Mouse (Mus musculus) heart, adult 11 months (tissue): Measurements from ENCODE around the gene Plekhg5.
A peak's percentile ranks its signal among the peaks of the same experiment; 100 is the strongest.

ENCODE experiments used
- DNase-seq: peaks from one replicate; pipeline ENCODE4 v3.0.0; 2022

Gene Plekhg5

DNA sequence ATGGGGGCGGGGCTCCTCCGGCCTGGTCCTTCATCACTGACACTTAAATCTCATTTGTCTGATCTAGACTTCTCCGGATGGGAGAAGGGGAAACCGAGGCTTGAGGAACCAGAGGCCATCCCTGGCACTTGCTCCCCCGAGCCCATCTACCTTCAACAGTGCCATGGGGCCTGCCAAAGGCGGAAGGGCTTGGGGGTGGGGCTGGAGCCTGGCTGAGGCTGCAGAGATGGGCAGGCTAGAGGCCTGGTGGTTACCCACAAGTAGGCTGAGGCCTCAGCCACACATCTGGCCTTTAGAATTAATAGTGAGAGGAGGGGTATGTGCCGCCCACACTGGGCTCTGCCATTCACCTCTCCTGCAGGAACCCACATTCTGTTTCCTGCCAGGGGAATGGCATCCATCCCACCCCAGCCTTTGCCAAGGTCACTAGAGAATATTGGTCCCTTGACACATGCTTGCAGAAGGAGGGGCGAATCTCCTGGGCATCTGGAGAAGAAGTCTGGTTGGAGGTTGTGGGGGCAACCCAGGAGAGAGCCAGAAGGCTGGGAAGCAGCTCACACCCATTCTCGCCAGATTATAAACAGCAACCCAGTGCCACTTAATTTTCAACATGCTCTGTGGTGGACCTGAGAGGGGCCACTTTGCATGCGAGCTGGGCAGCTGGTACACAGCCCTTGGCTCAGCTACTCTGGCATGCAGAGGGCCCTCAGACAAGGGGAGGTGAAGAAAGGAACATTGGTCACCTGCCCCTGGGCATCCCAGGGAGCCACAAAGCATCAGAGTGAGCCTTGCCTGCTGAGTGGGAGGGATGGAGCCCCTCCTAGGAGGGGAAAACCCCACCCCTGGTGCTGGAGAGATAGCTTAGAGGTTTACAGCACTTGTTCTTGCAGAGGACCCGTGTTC is 1.6 kb upstream of the Plekhg5 start:
- DNase-seq: peak; percentile 93

DNA sequence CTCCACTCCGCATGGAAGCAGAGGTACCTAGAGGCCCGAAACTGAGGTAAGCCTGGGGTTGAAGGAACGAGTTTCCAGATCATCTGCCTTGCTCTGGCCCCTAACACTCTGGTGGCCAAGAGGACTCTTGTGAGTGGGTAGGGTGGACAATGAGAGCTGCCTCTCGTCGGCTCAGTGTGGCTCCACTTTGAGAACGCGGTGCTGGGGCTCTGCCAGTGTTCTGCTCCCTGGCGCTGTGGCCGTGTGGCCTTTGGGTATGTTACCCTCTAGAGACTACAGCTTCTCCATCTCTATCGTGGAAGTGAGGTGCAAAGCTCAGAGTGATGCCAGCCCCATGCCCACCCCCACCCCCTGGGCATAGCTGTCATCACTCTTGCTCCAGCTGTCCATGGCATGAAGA is 357 bp downstream of the Plekhg5 start:
- DNase-seq: no peak

DNA sequence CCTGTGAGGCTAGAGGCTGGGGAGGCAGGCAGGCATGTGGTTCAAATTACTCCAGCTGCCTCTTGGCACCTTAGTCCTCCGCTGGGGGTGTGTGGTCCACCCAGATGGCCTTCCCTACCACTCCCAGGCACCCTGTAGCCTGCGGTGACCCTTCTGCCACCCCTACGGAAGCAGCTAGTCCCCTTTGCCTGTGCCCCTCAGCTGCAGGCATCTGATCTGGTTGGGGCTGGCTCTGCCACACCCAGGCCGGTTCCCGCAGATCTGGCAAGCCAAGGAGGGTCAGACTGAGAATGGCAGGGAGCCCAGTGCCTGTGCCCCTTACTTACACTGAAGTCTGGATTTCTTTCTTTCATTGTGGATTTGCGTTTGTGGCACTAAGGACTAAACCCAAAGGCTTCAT is 1.4 kb downstream of the Plekhg5 start:
- peak; percentile 90 for DNase-seq

DNA sequence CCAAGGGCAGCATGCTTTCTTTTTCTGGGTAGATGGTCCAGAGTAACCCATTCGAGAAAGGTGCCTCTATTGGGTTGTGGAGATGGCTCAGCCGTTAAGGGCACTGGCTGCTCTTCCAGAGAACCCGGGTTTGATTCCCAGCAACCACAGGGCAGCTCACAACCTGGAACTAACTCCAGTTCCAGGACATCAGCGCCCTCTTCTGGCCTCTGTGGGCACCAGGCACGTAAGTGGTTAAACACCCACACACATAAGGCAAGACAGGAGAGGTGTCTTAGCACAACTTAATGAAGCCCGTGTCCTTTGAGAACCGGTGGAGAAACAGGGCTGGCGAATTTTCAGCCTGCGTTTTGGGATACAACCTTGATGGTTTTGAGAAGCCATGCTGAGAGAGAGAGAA is 2.2 kb downstream of the Plekhg5 start:
- peak; percentile 80 for DNase-seq

DNA sequence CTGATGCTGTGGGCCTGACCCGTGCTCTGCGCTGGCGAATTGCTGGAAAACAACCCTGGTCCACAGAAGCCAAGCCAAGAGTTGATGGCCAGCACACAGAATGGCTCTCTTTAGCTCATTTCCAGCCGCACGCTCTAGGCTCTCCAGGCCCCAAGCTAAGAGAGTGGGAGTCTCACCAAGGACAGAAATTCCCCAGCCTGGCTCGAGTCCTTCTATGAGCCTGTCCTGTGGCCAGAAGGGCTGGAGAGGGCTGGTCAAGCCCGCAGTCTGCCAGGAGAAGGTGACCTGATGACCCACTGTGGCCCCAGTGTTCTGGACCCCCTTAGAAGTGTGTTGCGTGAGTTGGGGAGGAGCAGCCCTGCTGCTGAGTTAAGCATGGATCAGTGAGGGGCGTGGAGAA is 4.9 kb downstream of the Plekhg5 start:
- peak; percentile 92 for DNase-seq

DNA sequence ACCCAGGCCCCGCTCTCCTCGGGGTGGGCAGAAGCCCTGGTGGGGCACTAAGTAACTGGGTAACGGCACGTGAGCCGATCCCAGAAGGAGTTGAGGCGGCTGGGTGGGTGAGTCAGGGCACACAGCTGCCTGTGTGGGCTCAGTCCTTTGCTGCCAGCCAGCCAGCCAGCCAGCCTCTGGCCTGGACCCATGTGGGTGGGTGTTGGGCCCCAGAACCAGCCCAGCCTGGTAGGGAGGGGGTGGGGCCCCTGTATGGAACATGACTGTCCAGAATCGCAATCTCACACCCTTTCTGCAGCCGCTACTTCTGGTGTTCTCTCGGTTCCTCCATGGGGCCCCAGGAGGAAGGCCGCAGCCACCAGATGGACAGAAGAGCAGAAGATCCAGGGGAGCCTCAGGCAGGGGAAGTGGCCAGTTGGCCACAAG is 5.8 kb downstream of the Plekhg5 start:
- DNase-seq: peak; percentile 99

DNA sequence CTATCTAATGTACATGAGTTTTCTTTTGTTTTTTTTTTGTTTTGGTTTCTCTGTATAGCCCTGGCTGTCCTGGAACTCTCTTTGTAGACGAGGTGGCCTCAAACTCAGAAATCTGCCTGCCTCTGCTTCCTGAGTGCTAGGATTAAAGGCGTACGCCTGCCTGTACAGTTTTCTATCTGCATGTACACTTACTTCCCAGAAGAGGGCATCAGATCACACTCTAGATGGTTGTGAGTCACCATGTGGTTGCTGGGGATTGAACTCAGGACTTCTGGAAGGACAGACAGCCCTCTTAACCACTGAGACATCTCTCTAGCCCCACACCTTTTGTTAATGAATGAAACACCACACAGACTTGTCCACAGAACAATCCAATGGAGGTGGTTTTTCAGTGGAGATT is 7.0 kb downstream of the Plekhg5 start:
- peak; percentile 44 for DNase-seq

DNA sequence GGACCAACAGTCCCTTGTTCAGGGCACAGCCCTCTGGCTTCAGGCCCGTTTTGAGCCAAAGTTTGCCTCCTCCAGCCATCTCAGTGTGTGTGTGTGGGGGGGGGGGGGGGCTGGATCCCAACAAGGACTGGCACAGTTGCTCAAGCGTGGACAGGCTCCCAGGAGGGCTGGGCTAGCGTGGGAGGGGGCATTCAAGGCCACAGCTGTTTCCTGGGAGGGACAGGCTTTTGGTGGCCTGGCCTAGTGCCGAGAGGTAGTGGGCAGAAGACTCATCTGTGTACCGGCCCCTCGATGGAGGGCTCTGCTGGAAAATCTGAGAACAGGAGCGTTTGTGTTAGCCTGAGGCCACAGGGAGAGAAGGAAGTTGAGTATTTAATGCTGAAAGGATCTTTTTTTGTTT is 7.6 kb downstream of the Plekhg5 start:
- peak; percentile 97 for DNase-seq

DNA sequence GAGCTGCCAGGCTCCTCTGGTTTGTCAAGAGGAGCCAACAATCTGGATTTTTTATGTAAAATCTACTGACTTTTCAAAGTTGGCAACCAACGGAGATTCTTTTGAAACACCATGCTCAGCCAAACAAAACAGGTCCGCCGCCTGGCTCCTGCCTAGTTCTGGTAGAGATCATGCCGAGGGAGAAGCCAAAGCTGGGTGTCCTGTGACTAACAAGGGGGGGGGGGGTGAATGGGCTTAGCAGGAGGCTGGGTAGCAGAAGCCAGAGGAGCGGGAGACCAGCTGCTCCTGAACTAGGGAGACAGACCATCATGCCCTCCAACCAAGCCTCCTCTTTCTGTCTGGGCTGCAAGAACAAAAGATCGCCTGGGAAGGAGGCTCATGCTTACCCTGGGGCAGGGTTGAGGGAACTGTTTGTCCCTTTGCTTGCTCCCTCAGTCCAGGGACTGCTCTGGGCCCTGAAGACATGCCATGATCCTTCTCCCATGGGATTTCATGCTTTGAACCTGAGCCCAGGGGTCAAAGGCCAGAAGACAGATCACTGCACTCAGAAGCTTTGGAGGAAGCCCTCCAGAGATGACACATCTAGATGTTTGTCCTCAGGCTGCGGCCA is 11.4 kb downstream of the Plekhg5 start:
- DNase-seq: peak; percentile 95

DNA sequence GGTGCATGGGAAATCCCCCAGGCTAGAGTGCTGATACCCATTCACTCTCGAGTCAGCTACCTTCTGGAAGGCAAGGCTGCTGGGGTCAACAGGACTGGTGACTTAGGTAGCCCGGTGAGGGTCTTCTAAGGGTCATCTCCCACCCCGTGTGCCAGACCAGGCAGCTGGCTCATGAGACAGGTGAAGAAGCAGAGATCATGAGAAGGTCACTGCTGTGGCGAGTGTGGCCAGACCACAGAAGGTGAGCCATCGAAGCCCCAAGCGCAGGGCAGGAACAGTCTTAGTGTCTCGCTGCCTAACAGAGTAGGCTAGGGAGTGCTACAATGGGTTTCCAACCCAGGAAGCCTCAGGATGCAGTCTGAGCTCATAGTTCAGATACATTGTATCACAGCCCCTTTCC is 12.3 kb downstream of the Plekhg5 start:
- DNase-seq: no peak

DNA sequence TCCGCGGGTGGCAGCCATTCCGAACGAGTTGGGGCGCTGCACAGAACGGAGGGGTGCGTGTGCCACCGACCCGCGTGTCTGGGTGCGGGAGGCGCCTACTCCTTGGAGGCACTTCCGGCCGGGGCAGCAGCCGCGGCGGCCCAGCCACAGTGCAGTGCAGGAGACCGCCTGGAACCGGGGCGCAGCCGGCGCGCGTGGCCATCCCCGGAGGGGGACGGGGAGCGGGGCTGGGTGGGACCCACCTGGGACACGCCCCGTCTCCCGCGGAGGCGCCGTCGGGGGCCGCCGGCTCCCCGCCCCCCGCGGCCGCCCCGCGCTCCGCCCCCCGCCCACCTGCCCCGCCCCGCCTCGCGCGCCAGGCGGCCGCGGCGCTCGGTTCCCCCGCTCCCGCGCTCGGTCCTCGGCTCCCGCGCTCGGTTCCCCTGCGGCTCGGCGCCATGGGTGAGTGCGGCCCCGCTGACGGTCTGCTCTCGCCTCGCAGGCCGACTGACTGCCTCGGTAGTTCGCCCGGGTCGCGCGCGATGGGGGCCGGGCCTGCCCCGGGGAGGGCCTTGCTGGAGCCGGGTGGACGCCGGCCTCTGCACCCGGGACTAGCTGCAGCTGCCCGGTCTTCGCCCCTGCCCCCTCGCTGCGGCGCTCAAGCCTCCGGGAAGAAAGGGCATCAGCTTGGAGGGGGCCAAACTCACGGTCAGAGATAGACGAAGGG is 14.4 kb downstream of the Plekhg5 start:
- peak; percentile 97 for DNase-seq

DNA sequence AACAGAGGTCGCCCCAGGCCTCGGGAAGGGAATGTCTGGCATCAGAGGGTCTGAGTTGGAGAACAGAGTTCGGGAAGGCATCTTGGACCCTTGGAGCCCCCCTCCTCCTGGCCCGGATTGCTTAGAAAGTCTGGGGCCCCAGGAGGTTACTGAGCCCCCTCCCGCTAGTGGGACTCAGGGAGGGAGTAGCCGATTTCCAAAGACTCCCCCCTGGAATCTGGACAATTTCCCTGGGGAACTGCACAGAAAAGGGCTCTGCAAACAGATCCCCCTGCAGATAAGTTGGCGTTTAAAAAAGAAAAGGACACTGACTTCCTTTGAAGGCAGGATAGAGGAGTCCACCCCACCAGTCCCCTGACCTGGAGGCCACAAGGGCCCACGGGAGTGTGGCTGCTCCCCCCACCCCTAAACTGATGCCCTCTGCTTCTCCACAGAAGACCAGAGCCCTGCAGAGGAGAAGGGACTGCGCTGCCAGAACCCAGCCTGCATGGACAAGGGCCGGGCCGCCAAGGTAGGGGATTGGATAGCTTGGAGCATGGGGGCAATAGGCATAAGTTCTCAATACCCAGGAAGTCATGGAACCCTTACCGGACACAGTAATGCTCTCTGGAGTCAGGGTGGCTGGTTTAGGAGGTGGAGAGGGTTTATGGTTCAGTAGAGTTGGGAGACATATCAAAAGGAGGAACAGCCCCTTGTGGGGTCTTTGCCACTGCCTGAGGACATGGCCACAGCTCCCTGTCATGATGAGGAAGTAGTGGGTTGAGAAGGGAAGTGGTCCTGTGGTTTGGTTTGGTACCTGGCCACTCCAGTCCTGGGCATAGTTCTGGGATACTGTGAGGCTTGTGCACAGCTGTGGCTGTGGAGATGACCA is 15.1 kb downstream of the Plekhg5 start:
- peak; percentile 94 for DNase-seq

DNA sequence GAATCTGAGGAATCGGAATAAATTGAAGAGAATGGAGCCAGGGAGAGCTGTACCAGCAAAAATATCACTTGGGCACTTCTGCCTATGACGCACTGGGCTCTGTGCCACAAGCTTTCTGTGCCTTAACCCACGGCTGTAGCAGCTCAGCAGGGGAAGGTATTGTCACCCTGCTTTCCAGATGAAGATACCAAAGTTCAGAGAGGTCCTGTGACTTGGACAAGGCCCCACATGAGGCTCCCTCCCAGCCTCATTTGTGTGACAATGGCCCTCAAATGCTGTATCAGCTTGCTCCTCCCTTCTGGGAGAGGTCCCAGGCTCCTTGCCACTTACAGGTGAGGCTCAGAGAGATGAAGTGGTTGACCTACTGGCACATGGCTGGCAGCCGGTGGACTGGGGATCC is 15.8 kb downstream of the Plekhg5 start:
- DNase-seq: peak; percentile 89

DNA sequence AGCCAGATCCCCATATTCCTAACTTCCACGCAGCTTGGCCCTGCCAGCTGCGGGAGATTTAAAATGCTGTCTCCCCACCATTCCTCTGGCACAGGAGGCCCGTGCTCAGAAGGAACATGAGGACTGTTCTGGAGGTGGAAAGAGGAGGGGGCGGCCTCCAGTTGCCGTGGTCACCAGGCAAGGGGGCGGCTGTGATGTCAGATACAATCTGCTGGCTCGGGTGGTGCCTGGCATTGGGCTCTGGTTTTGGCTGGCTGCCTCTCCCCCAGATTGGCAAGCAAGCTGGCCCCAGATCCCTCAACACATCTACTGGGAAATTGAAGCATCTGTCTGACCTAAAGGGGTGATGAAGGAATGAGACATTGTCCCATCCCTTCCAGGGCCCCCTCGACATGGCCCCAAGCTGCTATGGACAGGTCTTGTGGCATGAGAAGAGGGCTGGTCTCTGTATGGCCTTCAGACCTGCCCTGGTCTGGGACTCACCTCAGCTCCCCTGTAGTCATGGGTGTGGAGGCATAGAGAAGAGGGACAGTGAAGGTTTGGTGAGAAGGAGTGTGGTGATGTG is 16.3 kb downstream of the Plekhg5 start:
- peak; percentile 91 for DNase-seq

DNA sequence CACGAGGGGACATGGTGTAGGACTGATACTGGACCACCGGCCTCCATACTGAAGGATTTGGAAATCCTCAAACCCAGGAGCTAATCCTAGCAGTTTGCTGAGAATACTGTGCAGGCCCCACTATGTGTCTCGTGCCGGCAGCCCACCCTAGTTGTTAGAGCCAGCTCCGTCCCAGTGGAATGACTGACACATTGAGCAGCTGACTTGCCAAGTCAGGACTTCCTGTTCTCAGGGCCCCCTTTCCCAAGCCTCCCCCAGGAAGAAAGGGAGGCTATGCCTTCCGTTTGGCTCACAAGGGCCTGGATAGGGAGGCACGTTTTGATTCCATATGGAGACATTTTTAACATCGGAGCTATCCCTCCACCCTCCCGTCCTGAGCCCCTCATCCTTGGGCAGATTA is 17.9 kb downstream of the Plekhg5 start:
- DNase-seq: peak; percentile 94

DNA sequence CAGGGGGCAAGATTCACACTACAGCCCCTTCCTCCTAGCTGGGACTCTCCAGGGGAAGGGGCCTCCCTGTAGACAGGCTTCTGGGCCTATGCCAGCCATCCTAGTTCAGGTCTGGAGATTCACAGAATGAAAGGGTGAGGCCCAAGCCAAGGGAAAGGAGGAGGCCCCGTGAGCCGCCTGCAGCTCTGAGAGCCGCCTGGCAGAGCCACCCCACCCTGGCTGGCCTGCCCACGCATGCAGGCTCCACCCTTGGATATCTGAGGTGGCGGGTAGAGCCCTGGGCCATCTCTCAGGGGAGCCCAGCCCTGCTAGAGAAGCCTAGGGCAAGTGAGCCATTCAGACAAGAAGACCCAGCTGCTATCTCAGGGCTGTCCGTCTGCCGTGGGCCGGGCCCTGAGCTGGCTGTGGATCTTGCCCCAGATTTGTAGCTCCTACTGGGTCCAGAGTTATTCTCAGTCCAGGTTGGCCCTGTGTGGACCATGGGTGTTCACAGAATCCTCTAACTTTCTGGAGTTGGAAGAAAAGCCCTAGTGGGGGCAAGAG is 20.5 kb downstream of the Plekhg5 start:
- DNase-seq: peak; percentile 93

DNA sequence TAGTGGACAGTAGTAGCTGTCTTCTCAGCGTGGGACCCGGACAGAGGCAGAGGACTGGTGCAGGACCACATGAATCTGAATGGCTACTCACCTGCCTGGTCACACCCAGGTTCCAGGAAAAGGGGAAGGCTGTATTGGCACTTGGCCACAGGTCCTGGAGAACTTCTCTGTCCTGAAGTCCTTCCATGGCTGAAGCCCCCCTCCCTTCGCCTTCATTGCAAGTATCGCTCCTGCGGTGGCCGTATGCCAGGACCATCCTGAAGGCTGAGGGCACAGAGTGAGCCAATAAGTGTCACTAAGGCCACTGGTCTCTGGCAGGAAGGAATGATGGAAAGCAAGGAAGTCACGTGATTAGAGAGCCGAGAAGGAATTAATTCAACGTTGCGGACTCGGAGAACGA is 21.9 kb downstream of the Plekhg5 start:
- peak; percentile 91 for DNase-seq

DNA sequence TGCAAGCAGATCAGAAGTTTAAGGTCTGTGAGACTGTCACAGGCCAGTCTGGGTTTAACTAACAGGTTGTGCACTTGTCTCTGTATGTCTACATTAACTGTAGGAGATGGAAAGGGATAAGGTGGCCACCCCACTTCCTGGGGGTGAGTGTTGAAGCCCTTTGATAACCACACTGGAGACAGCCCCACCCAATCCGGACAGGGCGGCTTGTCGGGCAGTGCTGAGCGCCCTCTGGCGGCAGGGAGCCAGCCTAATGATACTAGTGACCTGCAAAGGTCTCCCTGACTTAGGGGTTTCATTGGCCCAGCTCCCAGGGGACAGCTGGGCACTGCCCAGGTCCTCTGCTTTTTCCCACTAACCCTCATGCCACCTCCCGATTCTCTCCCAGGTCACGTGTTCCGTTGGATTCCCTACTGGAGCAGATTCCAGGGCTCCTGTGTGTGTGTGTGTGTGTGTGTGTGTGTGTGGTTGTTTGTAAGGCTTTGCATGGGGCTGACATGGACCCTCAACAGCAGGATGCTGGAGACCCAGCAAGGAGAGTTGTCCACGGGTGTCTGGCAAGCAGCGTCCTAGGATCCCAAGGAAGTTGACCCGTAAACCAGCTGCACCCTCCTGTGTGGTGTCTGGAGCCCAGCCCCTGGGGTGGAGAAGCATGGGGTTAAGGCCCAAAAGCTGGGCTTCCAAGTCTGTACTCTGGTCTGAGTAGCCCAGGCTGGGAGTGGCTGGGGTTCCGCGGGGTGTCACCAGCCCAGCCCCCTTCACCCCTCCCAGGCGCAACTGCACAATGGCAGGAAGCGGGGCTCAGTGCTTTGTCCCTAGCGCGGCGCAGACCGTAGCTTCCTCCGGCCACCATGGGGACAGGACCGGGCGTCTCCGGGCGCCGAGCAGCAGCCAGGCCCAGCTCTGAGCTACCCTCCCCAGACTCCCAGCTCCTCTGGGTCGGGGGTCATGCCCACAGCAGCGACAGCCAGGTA is 23.9 kb downstream of the Plekhg5 start:
- peak; percentile 99 for DNase-seq

DNA sequence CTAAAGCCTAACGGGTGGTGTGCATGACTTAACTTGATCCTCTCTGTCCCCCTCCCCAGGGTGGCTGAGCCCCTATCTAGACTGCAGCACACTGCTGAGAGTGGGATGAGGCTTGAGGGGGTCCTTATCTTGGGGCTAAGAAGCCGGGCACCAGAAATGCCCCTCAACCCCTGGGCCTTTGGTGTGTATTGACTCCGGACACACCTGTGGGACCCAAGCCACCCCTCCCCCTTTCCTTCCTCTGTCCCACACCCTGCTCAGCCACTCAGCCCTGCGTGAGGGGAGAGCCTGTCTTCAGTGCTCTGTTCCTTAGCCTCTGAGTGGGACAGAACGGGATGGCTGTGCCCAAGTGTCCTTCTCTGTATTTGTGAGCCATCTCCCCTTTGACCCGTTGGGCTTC is 24.6 kb downstream of the Plekhg5 start:
- DNase-seq: peak; percentile 97

DNA sequence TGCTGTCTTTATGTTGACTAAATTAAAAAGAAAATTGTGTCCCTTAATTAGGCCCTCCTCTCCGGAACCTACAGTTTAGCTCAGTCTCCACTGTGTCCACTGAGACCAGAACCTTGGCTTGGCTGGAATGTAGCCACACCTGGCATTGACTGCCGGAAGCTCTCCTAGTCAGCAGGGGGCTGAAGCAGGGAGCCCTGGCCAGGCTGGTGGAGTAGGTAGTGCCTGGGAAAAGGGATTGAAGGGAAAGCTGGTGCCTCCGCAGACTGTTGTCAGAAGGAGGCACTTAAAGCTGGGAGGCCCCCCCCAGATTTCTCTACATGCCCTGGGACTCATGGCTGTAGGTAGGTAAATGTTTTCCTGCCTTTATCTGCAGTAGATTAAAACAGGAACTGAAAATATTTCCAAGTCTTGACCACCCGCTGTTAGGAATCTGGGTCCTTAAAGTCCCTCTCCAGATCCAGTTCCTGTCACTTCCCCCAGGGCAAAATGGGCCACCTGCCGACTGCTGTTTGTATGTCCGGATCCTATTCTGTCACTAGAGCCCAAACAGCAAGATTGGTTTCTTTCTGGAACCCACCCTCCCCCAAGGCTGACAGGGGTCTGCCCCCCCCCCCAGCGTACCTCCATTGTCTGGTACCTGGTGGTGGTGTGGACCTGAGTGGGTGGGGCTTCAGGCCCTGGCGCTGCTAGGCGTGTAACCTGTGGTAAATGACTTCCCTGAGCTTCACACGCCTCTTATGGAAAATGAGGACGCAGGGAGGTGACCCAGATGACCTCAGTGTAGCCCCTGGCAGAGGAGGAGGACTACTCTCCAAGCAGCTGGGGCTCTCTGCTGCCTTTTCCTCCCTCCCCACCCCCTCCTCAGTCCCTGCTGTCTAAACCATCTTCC is 25.9 kb downstream of the Plekhg5 start:
- peak; percentile 94 for DNase-seq
